Mouse (Mus musculus): Measurements from ENCODE around the gene Ddx4. TPM values are rescaled to one million over a fixed set of nuclear protein-coding genes. Genes with fewer than 3 reads are reported as not detected.

The Ddx4 gene
- total RNA-seq (2023): not detected

DNA sequence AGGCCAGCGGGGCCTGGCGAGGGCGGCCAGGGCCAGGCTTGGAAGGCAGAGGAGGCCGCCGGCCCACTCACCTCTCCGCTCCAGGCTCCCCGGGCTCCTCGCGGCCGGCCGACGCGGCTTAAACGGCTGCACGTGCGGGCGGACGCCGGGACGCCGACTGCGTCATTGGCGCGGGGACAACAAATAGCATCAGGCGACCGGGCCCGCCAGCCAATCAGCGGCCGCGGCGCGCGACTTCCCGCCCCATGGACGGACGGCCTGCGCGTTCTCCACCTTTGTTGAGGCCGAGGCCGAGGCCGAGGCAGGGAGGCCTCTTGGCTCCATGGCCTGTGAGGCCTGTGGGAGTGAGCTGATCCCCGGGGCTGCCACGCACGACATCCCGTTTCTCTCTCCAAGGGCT, at the start of gene Ddx4:
Gene Ddx4 (minus strand): TSS at position 271 of the 400 bp plus-strand sequence.

DNA sequence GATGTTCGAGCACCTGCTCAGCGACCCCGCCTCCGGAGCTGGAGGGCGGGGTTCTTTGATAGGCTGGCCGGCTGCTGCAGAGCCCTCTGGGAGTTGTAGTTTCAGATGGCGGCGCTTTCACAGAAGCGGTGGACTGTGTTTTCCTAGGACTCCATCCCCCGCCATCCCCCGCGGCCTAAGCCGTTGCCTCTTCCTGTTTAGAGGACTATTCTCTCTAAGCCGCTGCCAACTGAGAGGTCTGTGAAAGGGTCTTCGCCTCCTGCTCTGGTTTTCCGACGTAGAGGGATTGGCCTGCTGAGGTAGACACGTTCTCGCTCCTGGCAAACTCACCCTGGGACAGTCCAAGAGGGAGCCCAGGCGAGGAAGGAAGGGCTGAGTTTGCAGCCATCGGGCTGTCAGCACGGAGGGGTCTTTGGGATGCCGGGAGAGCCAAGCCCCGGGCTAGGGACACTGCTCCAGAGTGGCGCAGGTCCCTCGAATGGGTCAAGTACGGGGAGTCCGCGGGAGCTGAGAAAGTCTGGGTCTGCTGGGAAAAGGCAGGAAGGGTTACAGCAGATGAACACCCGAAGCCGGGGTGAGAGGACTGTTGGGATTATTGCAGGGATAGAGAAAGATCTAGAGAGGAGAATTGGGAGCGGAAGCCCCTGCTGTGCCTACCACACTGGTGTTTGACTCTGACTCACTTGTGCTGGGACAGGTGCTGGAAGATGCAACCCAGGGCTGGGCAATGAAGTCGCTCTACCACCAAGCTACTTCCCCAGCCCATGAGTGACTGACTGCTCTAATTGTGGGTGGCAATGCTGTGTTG, 8.5 kb upstream of the Ddx4 start, which contains the start of gene Slc38a9:
Gene Slc38a9 (plus strand): TSS at position 178 of the 808 bp plus-strand sequence.

DNA sequence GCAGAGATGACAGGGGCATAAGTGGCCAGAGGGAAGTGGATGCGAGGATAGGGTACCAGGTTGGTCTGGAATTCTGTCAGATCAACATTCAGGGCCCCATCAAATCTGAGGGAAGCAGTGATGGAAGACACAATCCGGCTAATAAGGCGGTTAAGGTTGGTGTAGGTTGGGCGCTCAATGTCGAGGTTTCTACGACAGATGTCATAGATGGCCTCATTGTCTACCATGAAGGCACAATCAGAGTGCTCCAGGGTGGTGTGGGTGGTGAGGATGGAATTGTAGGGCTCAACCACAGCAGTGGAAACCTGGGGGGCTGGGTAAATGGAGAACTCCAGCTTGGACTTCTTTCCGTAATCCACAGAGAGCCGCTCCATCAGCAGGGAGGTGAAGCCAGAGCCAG, 58.0 kb downstream of the Ddx4 start, which contains the start of gene Il31ra:
Gene Il31ra (minus strand): TSS at position 101 of the 400 bp plus-strand sequence.

Other genes starting within 250 kb of the Ddx4 start
- 285 TPM for gene Il6st, start 188.4 kb downstream of the Ddx4 start, total RNA-seq (2023)
- gene Il31ra, start 58.1 kb downstream of the Ddx4 start, total RNA-seq (2023): not detected
- gene Slc38a9, start 8.3 kb upstream of the Ddx4 start, total RNA-seq (2023): 38.3 TPM
- gene Plpp1, start 148.3 kb upstream of the Ddx4 start, total RNA-seq (2023): not detected

All from CD8-positive naive resting alpha-beta T cell, adult 57 days (primary cell).